9 mouse cellular contexts compared by ENCODE assay signal in the genomic region with DNA sequence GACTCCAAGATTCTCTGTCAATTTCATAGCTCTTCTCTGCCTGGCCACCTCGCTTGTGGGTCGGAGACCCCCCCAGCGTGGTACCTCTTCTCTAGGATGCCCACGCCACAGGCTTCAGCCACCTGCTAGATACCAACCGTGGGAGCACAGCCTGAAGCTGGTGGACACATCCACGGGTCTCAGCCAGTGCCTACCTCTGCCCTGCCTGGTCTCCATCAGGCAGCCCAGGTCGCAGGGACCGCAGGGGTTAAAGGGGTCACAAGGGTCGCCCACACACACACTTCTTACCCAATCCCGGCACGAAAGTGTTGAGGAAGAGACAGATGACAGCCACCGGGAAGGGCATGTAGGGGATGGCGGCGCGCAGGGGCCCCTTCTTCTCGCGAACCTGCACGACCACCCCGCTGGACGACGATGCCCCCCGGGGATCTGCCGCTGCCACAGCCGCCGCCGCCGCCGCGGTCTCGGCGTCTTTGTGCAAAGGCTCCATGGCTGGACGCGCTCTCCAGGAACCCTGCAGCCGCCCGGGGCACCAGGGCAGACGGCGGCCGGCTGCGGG. TPM values are rescaled to one million over a fixed set of nuclear protein-coding genes. Genes with fewer than 3 reads are reported as not detected.
DNase-seq lines count a peak whose midpoint lies in the region; ATAC-seq and TF ChIP-seq lines count a peak whose summit lies in the region.
"Had no signal": no experiment of that assay in that cellular context is flagged by ENCODE, and none has a peak within 500 bp of the region (broad histone marks: within the 10 kb centered on the region; RNA-seq: fewer than 3 reads in every experiment).

No protein-coding gene starts in this region.

- peak overlapping the region in 1 of 2 experiments; percentile 28; a peak in 2 of 4 replicates for H3K4me3 ChIP-seq in liver, embryonic 14.5 days (ENCODE audit: insufficient read depth in 1 of 2, low read depth in 2 of 2, low read length in 2 of 2)
- H3K4me3 ChIP-seq in stomach, postnatal 0 days (ENCODE audit: low read depth, low read length): peak overlapping the region; percentile 43

- H3K27me3 ChIP-seq in liver, embryonic 14.5 days (ENCODE audit: control insufficient read depth, insufficient read depth, low read length): peaks cover 29% of the 10 kb centered on the region
- H3K27me3 ChIP-seq in stomach, postnatal 0 days (ENCODE audit: control insufficient read depth, insufficient read depth, low read length): 0 out of 2 replicates have a peak, but pooled peaks cover 4% of the 10 kb centered on the region

- TF ChIP-seq EP300 in liver, embryonic 14.5 days (IDR thresholded peaks at IDR 0.05; ENCODE audit: low read depth): no peak
- no peak for TF ChIP-seq EP300 in stomach, postnatal 0 days (optimal IDR thresholded peaks at IDR 0.05)

- no peaks in the 10 kb centered on the region for H3K36me3 ChIP-seq in liver, embryonic 14.5 days (replicated peaks; ENCODE audit: control insufficient read depth, insufficient read depth, low read depth)
- H3K36me3 ChIP-seq in stomach, postnatal 0 days (ENCODE audit: control insufficient read depth, insufficient read depth, low read length): no peaks in the 10 kb centered on the region

- no peak for TF ChIP-seq CTCF in liver, embryonic 14.5 days (IDR thresholded peaks at IDR 0.05; ENCODE audit: low read depth)
- no peak for TF ChIP-seq CTCF in stomach, postnatal 0 days (IDR thresholded peaks at IDR 0.05; ENCODE audit: low read depth)

- ATAC-seq in liver, embryonic 14.5 days (ENCODE audit: insufficient read depth): no peak
- ATAC-seq in stomach, postnatal 0 days (ENCODE audit: low FRiP score, low TSS enrichment): 0 out of 2 replicates have a peak, but pooled peaks have one; percentile 53

- no peaks in the 10 kb centered on the region for H3K4me1 ChIP-seq in liver, embryonic 14.5 days (replicated peaks; ENCODE audit: control insufficient read depth in 2 of 2, insufficient read depth in 2 of 2, low read length in 1 of 2)
- H3K4me1 ChIP-seq in stomach, postnatal 0 days (replicated peaks; ENCODE audit: control insufficient read depth, insufficient read depth): peaks cover 3% of the 10 kb centered on the region; the same call in 1 of the 2 replicates

- H3K9me3 ChIP-seq in liver, embryonic 14.5 days (ENCODE audit: control insufficient read depth, low read length): no peaks in the 10 kb centered on the region
- no peaks in the 10 kb centered on the region for H3K9me3 ChIP-seq in stomach, postnatal 0 days (ENCODE audit: control insufficient read depth, low read length)

- H3K9ac ChIP-seq in liver, embryonic 14.5 days (replicated peaks): no peak overlapping the region
- H3K9ac ChIP-seq in stomach, postnatal 0 days (ENCODE audit: low read length): peak overlapping the region; percentile 53

- 4% methylated on average over 39 of the region's 39 CpGs for WGBS in liver, embryonic 14.5 days (ENCODE audit: insufficient replicate concordance)
- WGBS in stomach, postnatal 0 days: 11% methylated on average over 26 of the region's 39 CpGs

- DNase-seq in embryo, embryonic 10 days (ENCODE audit: low spot score): peak; percentile 47
- DNase-seq in embryo, embryonic 10.5 days (ENCODE audit: low spot score): no peak
- peak; percentile 32 for DNase-seq in urinary bladder, adult 2 months (ENCODE audit: low spot score)
- DNase-seq in urinary bladder, adult 18-20 months (ENCODE audit: low spot score in 2 of 2): no peak
- DNase-seq in liver, embryonic 14.5 days (ENCODE audit: low read depth in 3 of 3, low spot score in 3 of 3): no peak
- no peak for DNase-seq in stomach, postnatal 0 days (ENCODE audit: low spot score)
- no peak for DNase-seq in frontal cortex, postnatal 36 days (ENCODE audit: low spot score in 2 of 2)
- DNase-seq in thymus, adult 18-20 months: no peak
- DNase-seq: cerebellum, adult 8-10 months had no signal

- peak overlapping the region; percentile 45 for H3K4me2 ChIP-seq in liver, embryonic 14.5 days (ENCODE audit: low read depth)
- H3K4me2 ChIP-seq in stomach, postnatal 0 days (replicated peaks; ENCODE audit: low read depth): peak overlapping the region; percentile 67

- no peak overlapping the region for H3K27ac ChIP-seq in liver, embryonic 14.5 days
- peak overlapping the region; percentile 45; the same call in 1 of the 2 replicates for H3K27ac ChIP-seq in stomach, postnatal 0 days (replicated peaks)

RNA-seq across cellular contexts. Expression of gene Stum, which starts 0.4 kb away (rescaled TPM):
- polyA plus RNA-seq in urinary bladder, adult 2 months (2012; rRNA removed): 71.6 and 86.2 TPM in 2 replicates
- 0.04 TPM in 1 of 2 replicates, not detected in the other for polyA plus RNA-seq in liver, embryonic 14.5 days (2012; rRNA removed)
- not detected in 2 replicates for polyA plus RNA-seq in liver, embryonic 14.5 days (2014; fragmentation: Nextera tagmentation; extraction: Ambion mirVana)
- polyA plus RNA-seq in stomach, postnatal 0 days (2015; fragmentation: Nextera tagmentation; extraction: Ambion mirVana): 3.5 and 4.3 TPM in 2 replicates

Comparison
In these comparisons a context has a peak if more than half of its experiments do, and no peak if none do; other contexts are left out.
1. DNase-seq: peak in embryo, embryonic 10 days (single experiment) and urinary bladder, adult 2 months (single experiment); none in embryo, embryonic 10.5 days (single experiment), urinary bladder, adult 18-20 months (0 of 2), liver, embryonic 14.5 days (0 of 3), stomach, postnatal 0 days (single experiment), frontal cortex, postnatal 36 days (0 of 2) and thymus, adult 18-20 months (0 of 2).
2. RNA of gene Stum, which starts 0.4 kb away (polyA plus RNA-seq): 71.6 to 86.2 TPM in urinary bladder, adult 2 months; 3.5 to 4.3 TPM in stomach, postnatal 0 days and 0.04 TPM in liver, embryonic 14.5 days; every median in the first group is over 10 times any median in the second.